Mouse (Mus musculus) heart, embryonic 11.5 days (tissue): ENCODE measurements around the gene Klhl28. TPM values are rescaled to one million over a fixed set of nuclear protein-coding genes. Genes with fewer than 3 reads are reported as not detected.

Experiments
- ATAC-seq: fragments of 200-750 bp; cut with Nextera tagmentation; replicated peaks from 2 replicates; pipeline ENCODE4 v1.8.0; 2017; ENCODE audit warnings: moderate library complexity; ENCODE audit not compliant: insufficient number of reproducible peaks, low FRiP score, low TSS enrichment
- H3K27ac ChIP-seq: fragments of 300-500 bp; sonication (generic); 2 replicates; pipeline ENCODE4 v1.5.1; 2014; ENCODE audit warnings: mild to moderate bottlenecking, low read depth, low read length
- H3K27me3 ChIP-seq: fragments of 300-500 bp; sonication (generic); 2 replicates; pipeline ENCODE4 v1.6.1; 2014; ENCODE audit warnings: mild to moderate bottlenecking, low read length, mixed read lengths; ENCODE audit not compliant: control insufficient read depth, insufficient read depth
- H3K36me3 ChIP-seq: fragments of 300-500 bp; sonication (generic); 2 replicates; pipeline ENCODE4 v1.6.1; 2014; ENCODE audit warnings: mild to moderate bottlenecking, low read length, moderate library complexity, mixed read lengths; ENCODE audit not compliant: control insufficient read depth, insufficient read depth
- H3K4me1 ChIP-seq: fragments of 300-500 bp; sonication (generic); 2 replicates; pipeline ENCODE4 v1.6.1; 2014; ENCODE audit warnings: low read length; ENCODE audit not compliant: control insufficient read depth, insufficient read depth
- H3K4me2 ChIP-seq: fragments of 300-500 bp; sonication (generic); 2 replicates; pipeline ENCODE4 v1.6.1; 2014; ENCODE audit warnings: mild to moderate bottlenecking, moderate library complexity
- H3K4me3 ChIP-seq: fragments of 300-500 bp; sonication (generic); 2 replicates; pipeline ENCODE4 v1.5.1; 2014; ENCODE audit warnings: low read depth, low read length
- H3K9ac ChIP-seq: fragments of 300-500 bp; sonication (generic); 2 replicates; pipeline ENCODE4 v1.6.1; 2014; ENCODE audit warnings: mild to moderate bottlenecking, low read depth, low read length, moderate library complexity
- H3K9me3 ChIP-seq: fragments of 300-500 bp; sonication (generic); replicated peaks from 2 replicates; pipeline ENCODE4 v1.6.1; 2016; ENCODE audit warnings: low read length; ENCODE audit not compliant: control insufficient read depth
- WGBS: fragments of 180-500 bp; shearing (Covaris S2); extraction: QIAGEN DNeasy Blood & Tissue Kit; methylation state at CpG from one replicate; pipeline ENCODE4 v1.1.7; 2014; ENCODE audit not compliant: insufficient replicate concordance; 5-methylcytosine and 5-hydroxymethylcytosine counted together
- polyA plus RNA-seq: library from polyadenylated mRNA; unstranded; fragments of >200 nt; fragmentation: Nextera tagmentation; extraction: Ambion mirVana; gene quantifications from 2 replicates; pipeline ENCODE4 v1.2.1, GENCODE M21; 2014

The Klhl28 gene
- polyA plus RNA-seq, 1 experiment from 2014 or later, result 12.2 TPM

GRCm38 (mm10) chr12:64967470-64967869 lies 2.1 kb upstream of the Klhl28 start:
- 1% methylated on average over 9 of the region's 9 CpGs for WGBS
- H3K27ac ChIP-seq, result no peak overlapping the region
- H3K9me3 ChIP-seq, result no peaks in the 10 kb centered on the region
- peak overlapping the region; percentile 97 for H3K4me2 ChIP-seq
- peak overlapping the region; percentile 91 for H3K4me3 ChIP-seq
- H3K36me3 ChIP-seq, result no peaks in the 10 kb centered on the region
- H3K27me3 ChIP-seq, result no peaks in the 10 kb centered on the region
- H3K9ac ChIP-seq, result peak overlapping the region; percentile 92
- peaks cover 5% of the 10 kb centered on the region; the same call in 1 of the 2 replicates for H3K4me1 ChIP-seq
- no peak for ATAC-seq

- 6% methylated on average over 19 of the region's 19 CpGs for WGBS
- ATAC-seq, result no peak
- Histone ChIP-seq H3K27ac (peak overlapping the region; percentile 90; the same call in 1 of the 2 replicates), H3K4me3 (peak overlapping the region; percentile 91), H3K9me3 (no peaks in the 10 kb centered on the region), H3K36me3 (no peaks in the 10 kb centered on the region), H3K4me1 (peaks cover 5% of the 10 kb centered on the region; the same call in 1 of the 2 replicates), H3K9ac (peak overlapping the region; percentile 92), H3K27me3 (no peaks in the 10 kb centered on the region), H3K4me2 (peak overlapping the region; percentile 97)
Observed at GRCm38 (mm10) chr12:64966652-64967435, 1.5 kb upstream of the Klhl28 start.

GRCm38 (mm10) chr12:64966101-64966631 lies 832 bp upstream of the Klhl28 start:
- Histone ChIP-seq H3K4me1 (peaks cover 3% of the 10 kb centered on the region; the same call in 1 of the 2 replicates), H3K36me3 (no peaks in the 10 kb centered on the region), H3K27me3 (no peaks in the 10 kb centered on the region), H3K9me3 (no peaks in the 10 kb centered on the region), H3K4me3 (peak overlapping the region; percentile 91), H3K4me2 (peak overlapping the region; percentile 97), H3K9ac (peak overlapping the region; percentile 92), H3K27ac (peak overlapping the region; percentile 90)
- under 1% methylated on average over 44 of the region's 44 CpGs for WGBS
- no peak; the same call in 1 of the 2 replicates for ATAC-seq

GRCm38 (mm10) chr12:64964560-64964959 lies 774 bp downstream of the Klhl28 start:
- Histone ChIP-seq H3K27me3 (no peaks in the 10 kb centered on the region), H3K4me2 (peak overlapping the region; percentile 85), H3K4me3 (peak overlapping the region; percentile 91), H3K9me3 (no peaks in the 10 kb centered on the region), H3K36me3 (no peaks in the 10 kb centered on the region), H3K27ac (no peak overlapping the region), H3K9ac (peak overlapping the region; percentile 74), H3K4me1 (no peaks in the 10 kb centered on the region; the same call in 1 of the 2 replicates)
- 16% methylated on average over 4 of the region's 4 CpGs for WGBS
- no peak for ATAC-seq

- Histone ChIP-seq H3K27ac (no peak overlapping the region), H3K4me2 (no peak overlapping the region), H3K9me3 (no peaks in the 10 kb centered on the region), H3K9ac (no peak overlapping the region), H3K4me1 (no peaks in the 10 kb centered on the region), H3K4me3 (no peak overlapping the region), H3K27me3 (no peaks in the 10 kb centered on the region), H3K36me3 (0 out of 2 replicates have a peak, but pooled peaks cover 2% of the 10 kb centered on the region)
- WGBS, result 85% methylated on average over 2 of the region's 2 CpGs
- ATAC-seq, result no peak
Observed at GRCm38 (mm10) chr12:64937493-64937892, 27.8 kb downstream of the Klhl28 start.

- H3K9me3 ChIP-seq, result no peaks in the 10 kb centered on the region
- WGBS, result under 1% methylated on average over 63 of the region's 93 CpGs
- H3K4me1 ChIP-seq, result no peaks in the 10 kb centered on the region
- H3K27ac ChIP-seq, result peak within 1 kb of the TSS; percentile 64
- H3K36me3 ChIP-seq, result no peaks in the 10 kb centered on the region
- peak within 1 kb of the TSS; percentile 82 for H3K9ac ChIP-seq
- H3K4me2 ChIP-seq, result peak within 1 kb of the TSS; percentile 86
- peak; percentile 100 for ATAC-seq
- H3K4me3 ChIP-seq, result peak within 1 kb of the TSS; percentile 84
- no peaks in the 10 kb centered on the region for H3K27me3 ChIP-seq
Observed at GRCm38 (mm10) chr12:64917578-64918471, 47.5 kb downstream of the Klhl28 start, which contains the start of gene Gm527. Gene Gm527 (plus strand): TSS chr12:64917906.

GRCm38 (mm10) chr12:64916735-64917134 lies 48.6 kb downstream of the Klhl28 start:
- H3K9me3 ChIP-seq, result no peaks in the 10 kb centered on the region
- H3K36me3 ChIP-seq, result no peaks in the 10 kb centered on the region
- H3K4me3 ChIP-seq, result no peak overlapping the region
- H3K9ac ChIP-seq, result no peak overlapping the region
- no peak for ATAC-seq
- H3K27me3 ChIP-seq, result no peaks in the 10 kb centered on the region
- H3K27ac ChIP-seq, result no peak overlapping the region
- no peak overlapping the region for H3K4me2 ChIP-seq
- no peaks in the 10 kb centered on the region for H3K4me1 ChIP-seq

- no peak for ATAC-seq
- Histone ChIP-seq H3K4me2 (no peak overlapping the region), H3K27me3 (no peaks in the 10 kb centered on the region), H3K27ac (no peak overlapping the region), H3K9me3 (no peaks in the 10 kb centered on the region), H3K4me3 (no peak overlapping the region), H3K4me1 (no peaks in the 10 kb centered on the region), H3K9ac (no peak overlapping the region), H3K36me3 (no peaks in the 10 kb centered on the region)
- WGBS, result 53% methylated on average over 6 of the region's 6 CpGs
Observed at GRCm38 (mm10) chr12:64912996-64913395, 52.3 kb downstream of the Klhl28 start.
